ENCODE assay signal across 9 mouse cellular contexts in the genomic region with DNA sequence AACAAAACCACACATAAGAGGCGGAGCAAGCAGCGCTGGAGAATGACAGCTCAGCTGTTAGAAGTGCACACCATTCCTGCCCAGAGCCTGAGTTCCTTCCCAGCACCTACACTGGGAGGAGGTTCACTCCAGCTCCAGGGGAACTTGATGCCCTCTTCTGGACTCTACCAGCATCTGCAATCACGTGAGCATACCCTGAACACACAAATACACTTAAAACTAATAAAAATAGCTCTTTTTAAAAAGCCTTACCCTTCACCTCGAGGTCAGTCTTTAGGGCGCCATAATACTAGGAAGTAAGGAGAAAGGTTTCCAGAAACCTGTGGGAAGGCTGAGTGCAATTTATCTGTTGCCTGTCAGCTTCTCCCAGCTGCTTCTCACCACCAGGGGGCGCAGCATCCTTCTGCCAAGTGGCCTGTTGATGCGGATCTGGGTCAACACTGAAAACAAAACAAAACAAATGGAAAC. TPM values are rescaled to one million over a fixed set of nuclear protein-coding genes. Genes with fewer than 3 reads are reported as not detected.
DNase-seq lines count a peak whose midpoint lies in the region; ATAC-seq lines count a peak whose summit lies in the region.
"Had no signal": no experiment of that assay in that cellular context is flagged by ENCODE, and none has a peak within 500 bp of the region (broad histone marks: within the 10 kb centered on the region; RNA-seq: fewer than 3 reads in every experiment).

No protein-coding gene starts in this region.

- no peak overlapping the region for H3K9ac ChIP-seq in forebrain, embryonic 11.5 days (ENCODE audit: low read length)
- H3K9ac ChIP-seq in forebrain, embryonic 15.5 days (replicated peaks), result no peak overlapping the region

- H3K36me3 ChIP-seq in forebrain, embryonic 11.5 days (ENCODE audit: control insufficient read depth, insufficient read depth, low read length), result no peaks in the 10 kb centered on the region
- H3K36me3 ChIP-seq in forebrain, embryonic 15.5 days, result no peaks in the 10 kb centered on the region
- peaks cover 3% of the 10 kb centered on the region for H3K36me3 ChIP-seq in megakaryocyte, embryonic 14.5 days (replicated peaks; ENCODE audit: low read length)

- H3K4me1 ChIP-seq in forebrain, embryonic 11.5 days (replicated peaks; ENCODE audit: control insufficient read depth, insufficient read depth, low read length), result 0 out of 2 replicates have a peak, but pooled peaks cover 1% of the 10 kb centered on the region
- H3K4me1 ChIP-seq in forebrain, embryonic 15.5 days, result peaks cover 3% of the 10 kb centered on the region
- peaks cover 31% of the 10 kb centered on the region for H3K4me1 ChIP-seq in megakaryocyte, embryonic 14.5 days

- no peak overlapping the region for H3K27ac ChIP-seq in forebrain, embryonic 11.5 days (ENCODE audit: low read depth, low read length)
- H3K27ac ChIP-seq in forebrain, embryonic 15.5 days (replicated peaks), result no peak overlapping the region

- no peaks in the 10 kb centered on the region for H3K27me3 ChIP-seq in forebrain, embryonic 11.5 days (ENCODE audit: control insufficient read depth, insufficient read depth, low read length)
- H3K27me3 ChIP-seq in forebrain, embryonic 15.5 days, result no peaks in the 10 kb centered on the region
- H3K27me3 ChIP-seq in megakaryocyte, embryonic 14.5 days (replicated peaks), result peaks cover 2% of the 10 kb centered on the region

- 11% methylated on average over 7 of the region's 7 CpGs for WGBS in forebrain, embryonic 11.5 days
- WGBS in forebrain, embryonic 15.5 days, result 12% methylated on average over 7 of the region's 7 CpGs

- no peaks in the 10 kb centered on the region for H3K9me3 ChIP-seq in forebrain, embryonic 11.5 days (ENCODE audit: control insufficient read depth, low read length)
- no peaks in the 10 kb centered on the region for H3K9me3 ChIP-seq in forebrain, embryonic 15.5 days
- H3K9me3 ChIP-seq in megakaryocyte, embryonic 14.5 days, result no peaks in the 10 kb centered on the region

- no peak for ATAC-seq in forebrain, embryonic 11.5 days (replicated peaks; ENCODE audit: low FRiP score)
- no peak for ATAC-seq in forebrain, embryonic 15.5 days (replicated peaks)

- H3K4me2 ChIP-seq in forebrain, embryonic 11.5 days (ENCODE audit: low read depth, low read length, severe bottlenecking), result no peak overlapping the region
- H3K4me2 ChIP-seq in forebrain, embryonic 15.5 days (replicated peaks), result no peak overlapping the region

- no peak overlapping the region for H3K4me3 ChIP-seq in forebrain, embryonic 11.5 days (ENCODE audit: low read depth, low read length)
- H3K4me3 ChIP-seq in forebrain, embryonic 15.5 days, result no peak overlapping the region
- peak overlapping the region; percentile 25 for H3K4me3 ChIP-seq in megakaryocyte, embryonic 14.5 days (replicated peaks)

- DNase-seq in forebrain, embryonic 11.5 days (ENCODE audit: low spot score), result peak; percentile 91
- peak; percentile 63 for DNase-seq in WW6 (ENCODE audit: low read depth, low spot score)
- DNase-seq in cerebellum, postnatal 4 days (ENCODE audit: low spot score in 2 of 2), result peak; percentile 92 to 93
- peak; percentile 54 to 85 for DNase-seq in heart, adult 9 months (ENCODE audit: low spot score in 2 of 2)
- peak; percentile 63 for DNase-seq in left cerebral cortex, adult 11 months (ENCODE audit: low spot score)
- DNase-seq in spleen, adult 18-20 months, result peak; percentile 62 to 84

RNA-seq across cellular contexts. Expression of gene Trpc4ap, which starts 3.9 kb away (rescaled TPM):
- polyA plus RNA-seq in forebrain, embryonic 11.5 days (2014; fragmentation: Nextera tagmentation; extraction: Ambion mirVana), result 141 and 154 TPM in 2 replicates
- polyA plus RNA-seq in forebrain, embryonic 15.5 days (2015; fragmentation: Nextera tagmentation; extraction: Ambion mirVana), result 172 and 180 TPM in 2 replicates
- 80.8 and 188 TPM in 2 replicates for polyA plus RNA-seq in megakaryocyte, embryonic 14.5 days (2012; ENCODE audit: insufficient read depth, low replicate concordance)

RNA-seq across cellular contexts. Expression of gene Edem2, which starts 33.1 kb away (rescaled TPM):
- 31.8 and 33.2 TPM in 2 replicates for polyA plus RNA-seq in forebrain, embryonic 11.5 days (2014; fragmentation: Nextera tagmentation; extraction: Ambion mirVana)
- polyA plus RNA-seq in forebrain, embryonic 15.5 days (2015; fragmentation: Nextera tagmentation; extraction: Ambion mirVana), result 42.4 and 46.5 TPM in 2 replicates
- 90.3 and 158 TPM in 2 replicates for polyA plus RNA-seq in megakaryocyte, embryonic 14.5 days (2012; ENCODE audit: insufficient read depth, low replicate concordance)

RNA-seq across cellular contexts. Expression of gene Gm17581, which starts 39.5 kb away (rescaled TPM):
- not detected in 2 replicates for polyA plus RNA-seq in forebrain, embryonic 11.5 days (2014; fragmentation: Nextera tagmentation; extraction: Ambion mirVana)
- polyA plus RNA-seq in forebrain, embryonic 15.5 days (2015; fragmentation: Nextera tagmentation; extraction: Ambion mirVana), result not detected in 2 replicates
- polyA plus RNA-seq in megakaryocyte, embryonic 14.5 days (2012; ENCODE audit: insufficient read depth, low replicate concordance), result not detected in 2 replicates
- polyA plus RNA-seq: neural tube, embryonic 14.5 days had no signal

RNA-seq across cellular contexts. Expression of gene Procr, which starts 54.8 kb away (rescaled TPM):
- polyA plus RNA-seq in forebrain, embryonic 11.5 days (2014; fragmentation: Nextera tagmentation; extraction: Ambion mirVana), result 0.96 and 1.1 TPM in 2 replicates
- polyA plus RNA-seq in forebrain, embryonic 15.5 days (2015; fragmentation: Nextera tagmentation; extraction: Ambion mirVana), result 1.9 and 2.7 TPM in 2 replicates
- polyA plus RNA-seq in megakaryocyte, embryonic 14.5 days (2012; ENCODE audit: insufficient read depth, low replicate concordance), result 1.1 TPM in 1 of 2 replicates, not detected in the other
